Mouse (Mus musculus): ENCODE measurements at regions not wholly inside any gene's neighbourhood (a gene's known extent, or its start where the extent isn't known, plus 50 kb on each side); places are given as distances from the start of the nearest gene placed in this dataset.
"Not testable (repeated sequence)": the region's sequence is repeated elsewhere in the genome, so short reads cannot be mapped to it uniquely, and the experiment has no call there.

- no peak for TF ChIP-seq CTCF (IDR thresholded peaks at IDR 0.05)
- Histone ChIP-seq H3K4me3 (ENCODE audit: low read depth, low read length) (no peak overlapping the region), H3K27me3 (ENCODE audit: insufficient read depth, low read length) (no peaks in the 10 kb centered on the region), H3K36me3 (ENCODE audit: insufficient read depth, low read length) (no peaks in the 10 kb centered on the region), H3K4me2 (ENCODE audit: low read depth, low read length, poor library complexity, severe bottlenecking) (no peak overlapping the region), H3K9ac (replicated peaks; ENCODE audit: low read length, poor library complexity, severe bottlenecking) (no peak overlapping the region), H3K27ac (ENCODE audit: low read depth, low read length) (no peak overlapping the region), H3K4me1 (ENCODE audit: insufficient read depth, low read length) (no peaks in the 10 kb centered on the region), H3K9me3 (ENCODE audit: low read length) (no peaks in the 10 kb centered on the region)
- ATAC-seq (ENCODE audit: low FRiP score) (no peak), DNase-seq (ENCODE audit: low spot score) (no peak)
- 91% methylated on average over 5 of the region's 5 CpGs for WGBS
Observed at GRCm38 (mm10) chr6:24298562-24299212, 130.8 kb upstream of the Slc13a1 start.

- H3K4me2 ChIP-seq (ENCODE audit: low read depth, low read length, poor library complexity, severe bottlenecking); ATAC-seq (ENCODE audit: low FRiP score); H3K36me3 ChIP-seq (ENCODE audit: insufficient read depth, low read length); H3K9me3 ChIP-seq (ENCODE audit: low read length); H3K4me3 ChIP-seq (ENCODE audit: low read depth, low read length); H3K9ac ChIP-seq (replicated peaks; ENCODE audit: low read length, poor library complexity, severe bottlenecking); H3K27me3 ChIP-seq (ENCODE audit: insufficient read depth, low read length); DNase-seq (ENCODE audit: low spot score); H3K27ac ChIP-seq (ENCODE audit: low read depth, low read length); H3K4me1 ChIP-seq (ENCODE audit: insufficient read depth, low read length): not testable (repeated sequence)
- WGBS, result 83% methylated on average over 2 of the region's 2 CpGs
Observed at GRCm38 (mm10) chr6:24288757-24289156, 120.9 kb upstream of the Slc13a1 start.

GRCm38 (mm10) chr6:24272821-24273220 is 104.9 kb upstream of the Slc13a1 start:
- Histone ChIP-seq H3K9ac (replicated peaks; ENCODE audit: low read length, poor library complexity, severe bottlenecking) (no peak overlapping the region), H3K27me3 (ENCODE audit: insufficient read depth, low read length) (no peaks in the 10 kb centered on the region), H3K36me3 (ENCODE audit: insufficient read depth, low read length) (no peaks in the 10 kb centered on the region), H3K4me1 (ENCODE audit: insufficient read depth, low read length) (no peaks in the 10 kb centered on the region), H3K4me3 (ENCODE audit: low read depth, low read length) (no peak overlapping the region), H3K4me2 (ENCODE audit: low read depth, low read length, poor library complexity, severe bottlenecking) (no peak overlapping the region), H3K27ac (ENCODE audit: low read depth, low read length) (no peak overlapping the region), H3K9me3 (ENCODE audit: low read length) (no peaks in the 10 kb centered on the region)
- DNase-seq (ENCODE audit: low spot score) (peak; percentile 32), ATAC-seq (ENCODE audit: low FRiP score) (no peak)
- 69% methylated on average over 5 of the region's 5 CpGs for WGBS
- no peak for TF ChIP-seq CTCF (IDR thresholded peaks at IDR 0.05)

- WGBS, result 98% methylated on average over 3 of the region's 3 CpGs
- Histone ChIP-seq H3K4me2 (ENCODE audit: low read depth, low read length, poor library complexity, severe bottlenecking) (no peak overlapping the region), H3K9ac (replicated peaks; ENCODE audit: low read length, poor library complexity, severe bottlenecking) (no peak overlapping the region), H3K9me3 (ENCODE audit: low read length) (no peaks in the 10 kb centered on the region), H3K36me3 (ENCODE audit: insufficient read depth, low read length) (no peaks in the 10 kb centered on the region), H3K4me1 (ENCODE audit: insufficient read depth, low read length) (no peaks in the 10 kb centered on the region), H3K27me3 (ENCODE audit: insufficient read depth, low read length) (no peaks in the 10 kb centered on the region), H3K4me3 (ENCODE audit: low read depth, low read length) (no peak overlapping the region), H3K27ac (ENCODE audit: low read depth, low read length) (no peak overlapping the region)
- no peak for TF ChIP-seq CTCF (IDR thresholded peaks at IDR 0.05)
- DNase-seq (ENCODE audit: low spot score) (no peak), ATAC-seq (ENCODE audit: low FRiP score) (no peak)
Observed at GRCm38 (mm10) chr6:24269633-24270032, 101.7 kb upstream of the Slc13a1 start.

- H3K4me1 ChIP-seq (ENCODE audit: insufficient read depth, low read length), result no peaks in the 10 kb centered on the region
Observed at GRCm38 (mm10) chr6:24263796-24264195, 95.9 kb upstream of the Slc13a1 start.

GRCm38 (mm10) chr6:24262578-24262977 is 94.7 kb upstream of the Slc13a1 start:
- Histone ChIP-seq H3K9me3 (ENCODE audit: low read length) (no peaks in the 10 kb centered on the region), H3K4me2 (ENCODE audit: low read depth, low read length, poor library complexity, severe bottlenecking) (no peak overlapping the region), H3K9ac (replicated peaks; ENCODE audit: low read length, poor library complexity, severe bottlenecking) (no peak overlapping the region), H3K4me1 (ENCODE audit: insufficient read depth, low read length) (no peaks in the 10 kb centered on the region), H3K4me3 (ENCODE audit: low read depth, low read length) (no peak overlapping the region), H3K36me3 (ENCODE audit: insufficient read depth, low read length) (no peaks in the 10 kb centered on the region), H3K27me3 (ENCODE audit: insufficient read depth, low read length) (no peaks in the 10 kb centered on the region), H3K27ac (ENCODE audit: low read depth, low read length) (no peak overlapping the region)
- 88% methylated on average over 5 of the region's 5 CpGs for WGBS
- TF ChIP-seq CTCF (IDR thresholded peaks at IDR 0.05), result no peak
- no peak for ATAC-seq (ENCODE audit: low FRiP score)
- no peak for DNase-seq (ENCODE audit: low spot score)

More at GRCm38 (mm10) chr6:24263796-24264195, 95.9 kb upstream of the Slc13a1 start:
- WGBS, result 34% methylated on average over 4 of the region's 4 CpGs
- H3K27me3 ChIP-seq (ENCODE audit: insufficient read depth, low read length), result no peaks in the 10 kb centered on the region
- no peak for DNase-seq (ENCODE audit: low spot score)
- TF ChIP-seq CTCF (IDR thresholded peaks at IDR 0.05), result no peak
- no peak overlapping the region for H3K9ac ChIP-seq (replicated peaks; ENCODE audit: low read length, poor library complexity, severe bottlenecking)
- ATAC-seq (ENCODE audit: low FRiP score), result no peak
- H3K9me3 ChIP-seq (ENCODE audit: low read length), result no peaks in the 10 kb centered on the region
- H3K27ac ChIP-seq (ENCODE audit: low read depth, low read length), result no peak overlapping the region
- no peaks in the 10 kb centered on the region for H3K36me3 ChIP-seq (ENCODE audit: insufficient read depth, low read length)
- no peak overlapping the region for H3K4me3 ChIP-seq (ENCODE audit: low read depth, low read length)
- no peak overlapping the region for H3K4me2 ChIP-seq (ENCODE audit: low read depth, low read length, poor library complexity, severe bottlenecking)
